Mouse (Mus musculus) frontal cortex, postnatal 10 days (tissue): ENCODE results near the gene Poll.

Experiments used
- DNase-seq, 2 experiments: peaks; one replicate each; pipeline ENCODE4 v3.0.0; 2022; ENCODE audit warnings: low spot score in 2 of 2, mixed read lengths in 1 of 2

Poll gene

DNA sequence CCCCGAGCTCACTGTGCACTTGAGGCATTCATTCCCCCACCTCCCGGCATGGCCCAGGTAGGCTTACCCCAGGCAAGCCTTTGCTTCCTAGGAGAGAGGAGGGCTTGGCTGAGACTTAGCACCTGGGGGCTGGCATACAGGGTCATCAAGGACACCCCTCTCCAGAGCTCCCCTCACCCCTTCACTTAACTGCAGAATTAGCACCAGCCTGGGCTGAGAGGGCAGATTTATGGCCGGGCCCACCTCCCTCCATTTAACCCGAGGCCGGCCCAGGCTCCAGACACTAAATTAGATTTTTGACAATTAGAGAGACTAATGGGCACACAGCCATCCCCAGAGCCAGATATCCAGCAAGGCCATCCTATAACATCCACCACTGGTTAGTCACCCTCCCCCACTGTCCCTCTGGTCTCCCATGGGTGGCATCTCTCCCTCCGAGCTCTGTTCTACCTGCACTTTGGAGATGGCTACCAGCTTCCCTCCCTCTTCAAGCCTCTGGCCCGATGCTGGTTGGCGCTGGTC lies 25.1 kb downstream of the Poll start:
- no peak for DNase-seq

DNA sequence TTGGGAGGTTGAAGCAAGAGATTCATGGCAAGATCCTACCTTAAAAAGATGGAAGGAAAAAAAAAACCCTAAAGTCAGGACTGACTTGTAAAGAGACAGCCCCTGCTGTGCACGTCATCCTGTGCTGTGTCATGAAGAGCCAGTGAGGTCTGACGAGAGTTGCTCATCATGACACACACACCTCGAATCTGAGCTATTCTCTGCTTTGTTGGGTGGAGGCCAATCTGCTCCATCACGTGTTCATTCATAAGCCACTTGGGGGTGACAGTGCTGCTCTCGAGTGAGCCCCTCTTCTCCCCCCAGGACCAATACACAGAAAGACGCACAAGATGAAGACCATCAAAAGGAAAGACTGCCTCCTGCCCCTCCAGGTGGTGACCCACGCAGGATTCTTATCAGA lies 26.7 kb downstream of the Poll start:
- no peak for DNase-seq

DNA sequence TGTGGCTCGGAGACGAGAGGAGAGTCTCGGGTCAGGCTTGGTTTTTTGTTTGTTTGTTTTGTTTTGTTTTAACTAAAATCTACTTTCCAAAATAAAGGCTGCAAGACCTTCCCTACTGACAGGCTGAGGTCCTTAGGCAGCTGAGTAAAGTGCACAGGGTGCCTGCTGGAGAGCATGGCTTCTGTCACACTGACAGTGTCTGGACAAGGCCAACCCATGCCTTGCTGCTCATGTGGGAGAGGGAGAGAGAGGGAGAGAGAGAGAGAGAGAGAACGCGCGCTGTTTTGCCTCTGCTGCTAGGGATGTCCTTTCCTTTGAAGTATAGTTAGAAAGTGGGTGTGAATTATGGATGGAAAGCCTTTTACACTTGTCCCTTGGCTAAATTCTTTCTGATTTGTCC lies 28.8 kb downstream of the Poll start:
- DNase-seq, result no peak

DNA sequence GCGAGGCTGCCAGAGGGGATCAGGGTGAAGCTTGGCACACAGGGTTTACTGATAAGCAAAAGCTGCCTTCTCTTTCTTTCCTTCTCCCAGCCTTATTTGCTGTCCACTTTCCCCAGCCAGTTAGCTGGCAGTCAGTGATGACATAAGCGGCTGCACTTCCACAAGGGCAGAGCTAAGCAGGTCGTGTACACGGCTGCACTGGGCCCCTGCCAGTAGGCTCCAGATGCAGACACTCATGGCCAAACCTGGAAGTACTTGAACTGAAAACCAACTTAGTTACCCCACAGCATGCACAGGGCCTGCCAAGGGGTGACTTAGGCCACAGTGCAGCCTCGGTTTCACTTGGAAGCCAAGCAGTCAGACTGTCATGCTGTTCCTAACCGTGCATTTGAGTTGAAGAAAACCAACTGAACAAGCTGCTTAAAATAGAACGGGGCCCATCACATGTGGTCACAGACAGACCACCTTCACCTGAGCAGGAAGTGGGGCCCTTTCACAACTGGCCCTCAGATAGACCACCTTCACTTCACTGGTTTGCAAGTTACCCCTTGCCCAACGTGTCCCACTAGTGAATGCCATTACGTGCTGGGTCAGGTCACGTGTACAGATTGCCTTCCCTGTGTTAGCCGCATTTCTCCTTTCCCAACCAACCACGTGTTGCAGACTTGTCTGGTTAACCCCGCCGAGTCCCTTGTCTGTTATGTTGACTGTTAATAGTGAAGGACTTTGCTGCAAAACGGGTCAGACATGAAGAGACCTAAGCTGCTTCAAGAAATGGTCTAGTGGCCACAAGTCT lies 29.9 kb downstream of the Poll start:
- no peak for DNase-seq

DNA sequence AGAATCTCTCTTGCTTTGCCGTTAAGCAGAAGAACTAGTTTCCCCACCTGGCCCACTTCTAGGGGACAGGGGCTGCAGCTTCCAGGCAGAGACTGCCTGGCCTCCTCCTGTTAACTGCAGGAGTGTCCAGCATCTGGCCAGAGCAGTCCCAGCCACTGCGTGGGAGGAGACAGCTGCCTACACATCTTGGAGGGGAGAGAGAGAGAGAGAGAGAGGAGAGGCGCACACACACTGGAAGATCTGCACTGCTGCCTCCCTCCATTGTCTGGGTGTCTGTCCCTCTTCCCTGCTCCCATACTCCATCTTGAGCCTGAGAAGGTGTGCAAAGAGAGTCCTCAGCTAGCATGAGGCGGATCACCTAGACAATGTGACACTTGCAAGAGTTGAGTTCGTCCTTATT lies 31.0 kb downstream of the Poll start:
- no peak for DNase-seq

DNA sequence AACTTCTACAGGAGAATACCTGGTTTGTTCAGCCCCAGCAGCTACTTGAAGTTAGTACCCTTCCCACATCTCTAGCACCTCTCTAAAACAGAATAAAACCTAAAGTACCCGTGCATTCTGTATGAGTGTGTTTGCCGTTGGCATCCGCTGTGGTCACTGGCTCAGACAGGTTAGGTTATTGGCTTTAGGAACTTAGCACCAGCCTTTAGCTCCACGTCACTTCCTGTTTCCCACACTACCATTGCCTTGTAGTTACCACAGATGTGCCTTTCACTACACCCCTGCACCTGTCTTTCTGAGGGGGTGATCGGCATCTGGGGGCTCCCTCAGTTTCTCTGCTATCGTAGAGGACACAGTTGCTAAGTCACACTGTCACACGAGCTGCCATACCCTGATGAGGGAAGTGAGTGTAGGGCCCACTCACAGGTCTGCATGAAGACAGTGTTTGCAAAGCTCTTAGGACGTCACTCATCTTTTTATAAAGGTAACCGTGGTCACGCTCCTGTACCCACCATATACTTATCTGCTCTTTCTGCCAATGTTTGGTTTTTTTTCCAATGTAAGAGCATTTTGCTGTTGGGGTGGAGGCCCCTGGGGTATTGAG lies 32.3 kb downstream of the Poll start:
- no peak for DNase-seq

DNA sequence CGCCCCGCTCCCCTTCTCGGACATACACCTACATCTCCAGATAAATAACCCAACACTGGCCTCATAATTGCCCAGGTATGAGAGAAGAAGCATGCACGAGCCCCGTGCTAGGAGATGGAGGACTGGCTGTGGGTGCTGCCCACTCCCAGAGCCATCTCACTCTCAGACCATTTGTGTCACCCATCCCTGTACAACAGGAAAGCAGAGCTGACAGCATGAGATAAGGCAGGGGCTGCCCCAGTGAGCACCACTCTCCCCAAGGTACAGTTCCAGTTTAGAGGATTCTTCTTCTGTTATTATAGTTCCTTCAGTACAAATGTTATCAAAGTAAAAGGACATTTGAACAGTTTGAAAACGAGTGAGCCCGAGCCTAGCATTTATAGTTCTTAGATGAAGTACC lies 32.9 kb downstream of the Poll start:
- no peak for DNase-seq

DNA sequence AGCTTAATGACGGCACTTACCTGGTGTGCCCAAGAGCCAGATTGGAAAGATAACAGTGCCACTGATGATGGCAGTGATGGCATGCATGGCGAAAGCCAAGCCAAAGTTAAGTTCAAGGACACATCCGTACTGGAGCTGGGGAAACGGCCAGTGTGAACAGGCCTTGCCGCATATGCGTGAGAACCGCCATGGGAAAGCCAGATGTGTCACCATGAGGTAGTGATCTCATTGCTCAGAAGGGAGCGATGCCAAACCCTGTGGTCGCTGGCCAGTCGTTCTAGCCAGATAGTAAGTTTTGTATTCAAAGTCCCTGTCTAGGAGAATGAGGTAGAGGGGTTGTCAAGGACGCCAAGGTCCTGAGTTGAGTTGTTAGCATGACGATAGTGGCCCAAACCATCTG lies 44.1 kb downstream of the Poll start:
- no peak for DNase-seq

DNA sequence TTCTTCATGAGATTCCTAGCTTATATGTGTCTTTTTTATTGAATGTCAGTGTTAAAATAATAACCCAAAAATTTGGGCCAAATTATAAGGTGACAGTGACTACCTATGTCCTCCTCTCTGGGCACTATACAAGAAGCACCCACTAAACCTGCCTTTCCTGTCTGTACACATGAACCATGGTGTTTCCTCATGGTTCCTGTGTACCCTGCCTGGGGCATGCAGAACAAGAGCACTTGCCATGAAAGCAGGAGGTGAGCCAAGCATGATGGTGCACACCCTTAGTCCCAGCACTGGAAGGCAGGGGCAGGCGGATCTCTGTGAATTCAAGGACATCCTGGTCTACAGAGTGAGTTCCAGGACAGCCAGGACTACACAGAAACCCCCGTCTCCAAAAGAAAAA lies 45.0 kb downstream of the Poll start:
- DNase-seq, result no peak

DNA sequence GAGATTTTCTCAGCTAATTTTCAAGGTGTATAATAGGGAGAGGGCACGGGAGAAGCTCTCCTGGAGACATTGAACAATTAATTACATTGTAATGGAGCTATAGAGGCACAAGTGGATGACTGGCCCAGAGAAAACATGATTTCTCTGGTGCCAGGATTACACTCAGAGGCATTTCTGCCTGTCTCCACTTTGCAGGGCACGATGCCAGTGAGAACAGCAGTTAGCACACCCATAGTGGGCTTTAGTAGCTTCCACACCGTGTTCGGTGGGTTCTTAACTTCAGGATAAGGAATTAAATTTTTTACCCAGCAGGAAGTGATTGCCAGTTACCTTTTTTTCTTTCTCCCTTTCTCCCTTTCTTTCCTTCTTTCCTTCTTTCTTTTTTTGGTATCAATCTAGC lies 48.9 kb downstream of the Poll start:
- no peak for DNase-seq

DNA sequence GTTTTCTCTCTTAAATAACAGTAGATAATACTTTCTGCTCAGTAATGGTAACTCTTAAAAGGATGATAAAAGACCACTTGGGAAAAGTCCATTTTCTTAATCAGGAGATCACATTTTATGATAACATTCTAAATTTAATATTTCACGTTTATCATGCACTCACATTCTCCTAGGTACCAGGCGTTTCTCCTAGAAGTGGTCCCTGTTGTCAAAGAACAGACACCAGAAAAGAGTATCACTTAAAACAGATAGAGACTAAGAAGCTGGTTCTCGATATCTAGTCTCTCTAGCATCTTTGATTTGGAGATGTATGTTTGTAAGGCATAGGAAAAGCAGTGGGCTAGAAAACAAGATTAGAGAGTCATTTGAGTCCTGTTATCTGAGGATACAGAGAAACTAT lies 49.7 kb downstream of the Poll start:
- DNase-seq, result no peak

DNA sequence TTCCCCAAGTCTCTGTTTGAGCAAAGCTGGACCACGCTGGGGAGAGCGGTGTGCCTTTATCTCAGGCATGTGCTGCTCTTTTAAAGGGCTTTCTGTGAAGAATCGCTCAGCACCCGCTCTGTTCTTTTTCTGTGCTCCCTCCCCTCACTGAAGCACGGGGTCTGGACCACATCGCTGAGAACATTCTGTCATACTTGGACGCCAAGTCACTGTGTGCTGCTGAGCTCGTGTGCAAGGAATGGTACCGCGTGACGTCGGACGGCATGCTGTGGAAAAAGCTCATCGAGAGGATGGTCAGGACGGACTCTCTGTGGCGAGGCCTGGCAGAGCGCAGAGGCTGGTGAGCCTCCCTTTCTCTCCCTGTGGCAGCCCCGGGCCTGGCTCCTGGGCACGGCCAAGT lies 52.8 kb downstream of the Poll start:
- DNase-seq, result no peak

DNA sequence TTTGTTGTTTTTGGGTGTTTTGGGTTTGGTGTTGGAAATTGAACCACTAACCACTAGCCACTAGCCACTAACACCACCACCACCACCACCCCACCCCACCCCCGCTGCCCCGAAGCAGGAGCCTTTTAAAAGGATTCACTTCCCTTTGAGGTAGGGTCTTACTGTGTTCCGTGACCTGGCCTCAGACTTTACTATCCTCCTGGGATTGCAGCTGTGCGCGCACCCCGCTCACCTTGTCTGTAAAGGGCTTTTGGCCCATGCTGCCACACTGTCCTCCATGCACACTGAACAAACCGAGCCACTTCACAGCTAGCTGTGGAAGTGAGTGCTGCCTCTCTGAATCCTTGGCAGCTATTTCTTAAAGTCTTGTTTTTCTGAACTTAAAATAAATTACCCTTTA lies 54.9 kb downstream of the Poll start:
- DNase-seq, result no peak
